Mouse (Mus musculus) ovary, postnatal 10 days (tissue): ENCODE data around the gene Trpv2.

Source experiments
- DNase-seq: peaks from one replicate; pipeline ENCODE4 v3.0.0; 2022; ENCODE audit warnings: low spot score

Gene Trpv2

DNA sequence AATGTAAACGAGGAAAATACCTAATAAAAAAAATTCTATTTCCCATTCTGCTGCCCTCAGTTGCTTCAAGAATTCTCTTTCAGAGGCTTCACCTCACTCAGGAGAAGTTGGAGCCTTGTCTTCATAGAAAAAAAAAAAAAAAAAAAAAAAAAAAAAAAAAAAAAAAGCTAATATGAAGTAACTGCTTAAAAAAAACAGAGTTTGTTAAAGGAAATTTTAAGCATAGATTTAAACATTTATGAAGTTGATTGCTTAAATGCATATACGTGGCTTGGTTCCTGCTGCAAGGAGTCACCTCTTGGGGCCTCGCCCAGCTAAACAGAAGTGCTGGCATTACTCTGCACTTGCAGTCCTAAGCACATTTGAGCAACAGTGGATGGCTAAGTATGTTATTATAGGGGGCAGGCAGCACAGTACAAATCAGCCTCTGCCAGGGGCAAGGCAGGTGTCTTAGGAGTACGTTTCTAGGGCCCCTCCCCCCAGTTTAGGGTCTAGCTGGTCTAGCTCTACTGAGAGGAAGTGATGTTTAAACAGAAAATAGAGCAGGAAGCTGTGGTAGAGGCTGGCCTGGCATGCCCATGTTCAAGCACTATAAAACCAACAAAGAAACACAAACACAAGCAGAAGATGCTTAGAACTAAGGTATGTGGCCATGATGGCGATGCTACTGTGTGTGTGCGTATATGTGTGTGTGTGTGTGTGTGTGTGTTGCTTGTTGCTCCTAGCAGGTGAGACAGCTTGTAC is at the start of gene Trpv2:
Trpv2 (plus strand) TSS at position 528 of the 744 bp plus-strand sequence.
- no peak for DNase-seq

DNA sequence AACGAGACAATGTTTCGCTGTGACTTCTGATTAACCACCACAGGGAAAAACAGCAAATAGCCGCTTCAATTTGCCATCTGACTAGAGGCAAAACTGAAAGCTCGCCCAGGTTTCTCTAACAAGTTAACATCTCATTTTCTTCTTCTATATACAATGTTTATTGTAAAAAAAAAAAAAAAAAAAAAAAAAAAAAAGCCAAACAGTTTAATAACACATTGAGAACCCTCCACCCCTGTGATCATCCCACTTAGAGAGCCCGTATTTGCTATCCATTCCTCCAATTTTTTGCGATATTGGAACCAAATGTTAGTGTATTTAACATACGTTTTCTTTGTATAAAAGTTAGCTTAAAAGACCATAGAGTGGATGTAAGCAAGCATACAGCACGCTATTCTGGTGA is 37.2 kb upstream of the Trpv2 start:
- no peak for DNase-seq

DNA sequence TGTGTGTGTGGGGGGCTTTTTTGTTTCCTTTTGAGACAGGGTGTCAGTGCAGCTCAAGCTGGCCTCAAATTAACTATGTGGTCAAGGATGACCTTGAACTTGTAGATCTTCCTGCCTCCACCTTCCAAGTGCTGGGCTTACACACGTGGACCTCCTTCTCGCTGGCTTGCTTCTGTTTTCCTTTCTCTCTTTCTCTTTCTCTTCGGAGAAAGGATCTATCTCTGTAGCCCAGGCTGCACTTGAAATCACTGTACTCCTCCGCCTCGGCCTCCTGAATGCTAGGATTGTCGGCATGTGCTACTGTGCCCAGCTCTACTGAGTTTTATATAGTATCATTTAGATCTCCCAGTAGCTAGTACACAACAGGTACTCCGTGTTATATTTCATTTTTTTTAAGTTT is 36.7 kb upstream of the Trpv2 start:
- DNase-seq = no peak

DNA sequence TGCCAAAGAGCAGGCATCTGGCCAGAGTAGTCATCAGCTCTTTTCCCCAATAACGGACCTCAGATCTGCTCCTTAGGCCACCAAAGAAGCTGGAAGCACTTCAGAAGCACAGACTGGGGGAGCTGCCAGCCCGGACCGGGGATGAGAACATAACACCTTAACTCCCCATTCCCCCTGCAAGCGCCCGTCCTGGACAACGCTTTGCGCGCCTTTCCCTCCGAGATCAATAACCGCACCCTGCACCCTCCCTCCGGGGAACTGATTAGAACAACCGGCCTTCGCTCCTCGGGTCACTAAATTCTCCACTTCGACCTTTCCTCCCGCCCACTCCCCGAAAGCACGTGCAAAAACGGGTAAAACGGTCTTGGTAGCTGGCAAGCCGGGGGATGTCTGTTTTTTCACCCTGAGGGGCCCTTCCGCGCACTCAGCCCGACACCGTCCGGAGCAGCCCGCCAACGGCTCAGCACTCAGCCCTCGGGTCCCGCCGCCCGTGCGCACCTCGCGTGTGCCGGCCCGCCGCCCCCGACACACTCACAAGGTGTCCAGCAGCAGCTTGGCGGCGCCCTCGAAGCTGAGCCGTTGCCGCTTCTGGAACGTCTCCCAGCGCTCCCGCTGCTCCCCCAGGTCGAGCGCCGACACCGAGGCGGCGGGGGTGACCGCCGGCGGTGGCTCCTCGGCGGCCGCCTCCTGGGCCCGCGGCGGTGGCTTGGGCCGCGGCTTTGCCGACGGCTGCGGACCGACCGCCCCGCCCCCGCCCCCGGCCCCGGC is 35.8 kb upstream of the Trpv2 start:
- peak; percentile 52 for DNase-seq

DNA sequence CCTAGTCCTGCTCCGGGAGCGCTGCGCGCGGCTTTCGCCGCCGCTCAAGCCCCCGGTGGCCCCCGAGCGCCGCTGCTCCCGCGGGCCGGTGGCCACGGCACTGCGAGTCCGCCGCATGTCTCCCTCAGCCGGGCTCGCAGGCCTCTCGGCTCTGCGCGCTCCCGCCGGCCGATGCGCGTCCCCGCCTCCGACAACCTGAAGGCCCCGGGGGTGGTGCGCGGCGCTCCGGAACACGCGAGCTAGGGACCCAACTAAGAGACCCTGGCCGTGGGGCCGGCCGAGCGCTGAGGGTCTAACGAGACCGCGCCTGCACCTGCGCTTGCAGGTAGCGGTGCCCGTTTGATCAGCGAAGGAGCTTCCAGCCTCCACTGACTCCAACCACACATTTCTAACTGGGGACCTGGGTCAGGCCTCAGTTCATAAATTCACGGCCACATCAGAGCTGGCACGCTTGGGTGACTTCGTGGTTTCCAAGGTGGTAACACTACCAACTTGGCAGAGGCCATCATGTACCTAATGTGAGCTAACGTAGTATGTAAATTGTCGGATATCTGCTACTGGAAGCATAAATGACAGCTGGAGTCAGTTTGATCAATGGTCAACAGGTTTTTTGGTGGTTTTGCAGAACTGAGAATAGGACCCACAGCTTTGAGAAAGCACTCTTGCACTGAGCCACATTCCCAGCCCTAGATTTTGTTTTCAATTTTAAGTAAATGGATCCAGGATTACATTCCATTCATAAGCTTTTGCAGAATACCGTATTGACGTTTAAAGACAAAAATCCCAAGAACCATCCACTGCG is 35.0 kb upstream of the Trpv2 start, which contains the start of gene Cenpv:
Cenpv (minus strand) TSS at position 173 of the 802 bp plus-strand sequence.
- peak; percentile 49 for DNase-seq

DNA sequence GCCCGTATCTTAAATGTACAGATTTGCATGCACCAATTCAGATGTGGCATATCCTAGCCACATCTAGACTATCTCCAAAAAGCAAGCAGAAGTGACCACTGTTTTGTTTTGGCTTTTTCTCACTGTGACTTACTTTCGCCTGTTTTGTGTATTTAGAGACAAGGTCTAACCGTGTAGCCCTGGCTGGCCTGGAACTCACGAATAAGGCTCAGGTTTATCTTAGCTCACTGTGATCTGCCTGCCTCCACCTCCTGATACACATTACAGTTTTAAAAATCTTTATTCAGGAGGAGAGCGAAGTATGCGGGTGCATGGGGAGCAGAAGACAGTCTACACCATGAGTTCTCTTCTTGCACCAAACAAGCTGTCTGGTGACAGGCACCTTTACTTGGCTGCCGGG is 34.1 kb upstream of the Trpv2 start:
- DNase-seq = no peak

DNA sequence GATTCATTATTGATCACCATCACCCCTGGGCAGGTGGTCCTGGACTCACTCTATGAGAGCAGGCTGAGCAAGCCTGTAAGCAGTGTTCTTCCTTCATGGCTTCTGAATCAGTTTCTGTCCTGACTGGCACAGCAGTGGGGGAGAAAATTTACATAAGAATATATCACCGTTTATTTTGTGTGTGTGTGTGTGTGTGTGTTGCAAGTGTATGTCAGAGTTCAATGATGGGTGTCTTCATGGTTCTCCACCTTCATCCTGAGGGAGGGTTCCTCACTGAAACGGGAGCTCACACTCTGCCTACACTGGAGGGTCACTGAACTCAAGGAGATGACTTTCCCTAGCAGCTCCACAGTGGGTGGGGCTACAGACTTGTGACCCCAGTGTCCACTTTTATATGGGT is 33.3 kb upstream of the Trpv2 start:
- no peak for DNase-seq

DNA sequence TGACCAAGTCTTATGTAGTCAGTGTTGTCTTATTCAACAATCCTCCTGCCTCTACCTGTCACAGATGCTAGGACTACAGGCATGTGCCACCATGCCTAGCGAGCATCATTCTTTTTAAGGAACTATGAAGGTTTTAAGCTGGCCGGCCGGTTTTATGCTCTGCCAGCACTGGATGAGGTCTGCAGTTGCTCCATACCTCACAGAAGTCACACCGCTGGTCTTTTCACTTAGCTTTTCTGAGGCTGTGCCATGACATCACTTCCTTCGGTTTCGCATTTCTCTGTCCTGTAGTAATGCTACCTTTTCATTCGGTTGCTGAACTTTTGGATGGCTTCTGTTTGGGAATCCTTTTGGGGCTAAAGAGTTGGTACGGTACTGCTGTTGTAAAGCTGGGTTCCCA is 32.7 kb upstream of the Trpv2 start:
- DNase-seq = no peak

DNA sequence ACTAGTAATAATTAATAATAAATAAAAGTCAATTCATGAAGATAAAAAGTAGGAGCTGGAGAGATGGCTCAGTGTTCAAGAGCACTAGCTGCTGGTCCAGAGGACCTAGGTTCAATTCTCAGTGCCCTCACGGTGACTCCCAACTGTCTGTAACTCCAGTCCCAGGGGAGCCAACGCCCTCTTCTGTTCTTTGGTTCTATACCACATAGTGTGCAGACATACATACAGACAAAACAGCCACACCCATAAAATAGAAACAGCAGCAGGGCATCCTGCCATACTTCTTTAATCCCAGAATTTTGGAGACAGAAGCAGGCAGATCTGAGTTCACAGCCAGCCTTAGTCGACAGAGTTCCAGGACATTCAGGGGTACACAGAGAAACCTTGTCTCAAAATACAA is 30.3 kb upstream of the Trpv2 start:
- no peak for DNase-seq

DNA sequence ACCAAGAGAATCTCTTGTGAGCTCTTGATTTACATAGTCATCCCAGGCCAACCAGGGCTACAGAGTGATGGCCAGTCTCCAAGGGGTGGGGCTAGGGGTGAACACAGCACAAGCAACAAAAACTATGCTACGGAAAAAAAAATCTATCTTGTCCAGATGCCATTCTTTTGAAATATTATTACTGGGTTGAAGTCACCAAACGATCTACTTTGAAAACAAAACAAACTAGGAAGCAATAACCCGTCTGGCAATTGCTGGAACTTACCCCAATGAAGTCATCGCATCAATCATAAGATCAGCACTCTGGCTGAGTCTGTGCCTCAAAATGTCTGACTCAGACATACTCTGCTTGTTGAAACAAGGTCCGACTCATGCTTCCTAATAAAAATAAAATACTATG is 24.5 kb upstream of the Trpv2 start:
- peak; percentile 26 for DNase-seq

DNA sequence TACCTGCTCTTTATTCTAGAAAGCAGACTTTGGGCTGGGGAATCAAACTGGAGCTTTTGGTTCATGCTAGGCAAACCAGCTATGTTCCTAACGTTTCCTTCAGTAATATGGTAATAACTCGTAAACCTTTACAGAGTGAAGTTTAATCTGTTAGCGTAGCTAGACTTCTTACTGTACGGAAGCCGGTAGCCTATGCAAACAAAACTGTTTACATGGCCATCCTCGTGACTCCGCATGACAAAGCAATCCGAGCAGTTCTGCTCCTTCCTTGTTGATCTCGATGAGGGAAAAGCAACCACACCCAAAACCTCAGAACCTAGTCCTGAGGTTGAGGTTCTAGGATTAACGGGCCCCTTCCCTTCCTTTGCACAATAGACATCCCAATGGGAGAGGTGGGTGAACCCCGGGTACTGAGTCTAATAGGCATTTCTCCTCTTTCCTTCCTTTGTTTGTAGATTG is 24.0 kb upstream of the Trpv2 start:
- peak; percentile 29 for DNase-seq

DNA sequence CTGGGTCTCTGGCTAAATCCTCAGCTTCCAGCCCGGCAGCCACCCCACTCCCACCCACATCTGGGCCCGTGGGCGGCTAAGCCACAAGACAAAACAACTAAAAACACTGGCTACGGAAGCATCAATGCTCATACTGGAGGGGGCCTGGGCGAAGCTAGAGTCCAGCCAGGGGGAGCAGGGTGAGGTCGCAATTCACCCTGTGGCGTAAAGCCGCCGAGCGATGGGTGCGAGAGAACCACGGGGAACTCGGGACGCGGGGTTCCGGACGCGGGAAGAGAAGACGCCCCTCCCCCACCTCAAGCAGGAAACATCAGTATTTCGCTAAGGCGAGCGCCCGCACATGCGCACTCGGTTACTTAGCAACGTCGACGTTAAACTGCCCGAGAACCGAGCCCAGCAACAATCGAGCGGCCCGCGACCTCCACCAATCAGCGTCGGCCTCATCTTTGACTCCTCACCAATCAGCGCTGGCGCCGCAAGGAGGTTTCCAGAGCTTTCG is 23.5 kb upstream of the Trpv2 start, which contains the start of gene Ubb:
Ubb (plus strand) TSS at position 445 of the 499 bp plus-strand sequence.
- peak; percentile 99 for DNase-seq

DNA sequence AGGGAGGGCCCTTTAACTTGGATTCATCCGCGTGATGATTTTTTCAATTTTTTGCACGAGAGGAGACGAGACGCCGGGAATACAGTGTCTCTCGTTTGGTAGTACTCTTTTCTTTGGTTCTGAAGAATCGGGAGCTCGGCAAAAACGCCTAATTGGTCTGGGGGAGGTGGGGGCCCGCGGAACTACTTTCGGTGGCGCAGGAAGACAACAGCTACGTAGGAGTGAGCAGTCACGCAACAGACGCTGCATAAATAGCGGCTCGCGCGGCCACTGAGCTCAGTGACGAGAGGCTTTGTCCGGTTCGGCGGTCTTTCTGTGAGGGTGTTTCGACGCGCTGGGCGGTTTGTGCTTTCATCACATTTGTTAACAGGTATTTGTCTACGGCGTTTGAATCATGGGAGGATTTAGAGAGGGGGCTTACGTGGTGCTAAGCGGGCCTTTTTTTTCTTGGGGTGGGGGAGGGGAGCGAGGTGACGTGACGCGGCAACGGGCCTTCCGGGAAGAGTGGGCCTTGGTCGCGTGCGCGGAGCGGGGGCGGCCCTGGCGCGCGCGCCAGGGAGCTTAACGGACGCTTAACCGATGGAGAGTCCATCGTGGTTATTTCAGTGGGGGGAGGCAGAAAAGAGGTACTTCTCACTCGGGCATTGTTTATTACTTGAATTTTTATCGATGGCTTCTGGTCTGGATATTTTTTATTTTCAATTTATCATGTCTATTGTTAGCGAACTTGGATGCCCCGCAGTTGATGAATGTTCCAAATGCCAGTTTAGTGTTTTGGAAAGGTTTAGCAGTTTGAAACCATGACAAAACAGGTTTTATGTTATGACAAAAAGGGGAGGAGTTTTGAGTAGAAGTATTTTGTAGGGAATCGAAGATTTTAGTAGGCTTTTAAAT is 22.8 kb upstream of the Trpv2 start:
- DNase-seq = peak; percentile 90

DNA sequence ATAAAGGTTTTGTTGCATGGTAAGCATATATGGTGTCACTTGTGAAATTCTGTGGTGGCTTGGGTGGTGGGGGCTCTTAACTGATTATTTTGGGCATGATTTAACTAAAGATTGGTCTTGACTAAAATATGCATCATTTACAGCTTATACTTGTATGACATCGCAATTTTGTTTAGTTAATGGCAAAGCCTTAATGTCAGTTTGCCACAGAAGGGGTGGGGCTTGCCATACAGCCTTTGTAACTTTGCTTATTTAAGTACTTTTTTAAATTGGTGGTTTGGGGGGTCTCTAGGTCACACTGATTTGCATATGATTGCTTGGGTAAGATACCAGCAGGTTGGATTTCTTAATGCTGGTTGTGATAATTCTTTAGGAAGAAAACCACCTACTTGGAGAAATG is 21.1 kb upstream of the Trpv2 start:
- no peak for DNase-seq

DNA sequence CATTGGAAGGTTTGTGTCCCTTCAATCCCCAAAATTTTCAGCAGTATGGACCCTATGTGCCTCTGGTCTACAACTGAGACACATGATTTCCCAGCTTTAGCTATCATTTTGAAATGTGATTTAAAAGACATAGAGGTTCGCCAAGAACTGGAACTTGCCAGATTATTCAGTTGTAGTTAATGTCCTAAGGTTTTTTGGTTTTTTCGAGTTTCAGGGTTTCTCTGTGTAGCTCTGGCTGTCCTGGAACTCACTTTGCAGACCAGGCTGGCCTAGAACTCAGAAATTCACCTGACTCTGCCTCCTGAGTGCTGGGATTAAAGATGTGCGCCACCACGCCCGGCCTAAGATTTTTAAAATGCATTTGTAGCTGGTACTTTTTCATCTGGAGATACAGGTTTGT is 20.7 kb upstream of the Trpv2 start:
- no peak for DNase-seq

DNA sequence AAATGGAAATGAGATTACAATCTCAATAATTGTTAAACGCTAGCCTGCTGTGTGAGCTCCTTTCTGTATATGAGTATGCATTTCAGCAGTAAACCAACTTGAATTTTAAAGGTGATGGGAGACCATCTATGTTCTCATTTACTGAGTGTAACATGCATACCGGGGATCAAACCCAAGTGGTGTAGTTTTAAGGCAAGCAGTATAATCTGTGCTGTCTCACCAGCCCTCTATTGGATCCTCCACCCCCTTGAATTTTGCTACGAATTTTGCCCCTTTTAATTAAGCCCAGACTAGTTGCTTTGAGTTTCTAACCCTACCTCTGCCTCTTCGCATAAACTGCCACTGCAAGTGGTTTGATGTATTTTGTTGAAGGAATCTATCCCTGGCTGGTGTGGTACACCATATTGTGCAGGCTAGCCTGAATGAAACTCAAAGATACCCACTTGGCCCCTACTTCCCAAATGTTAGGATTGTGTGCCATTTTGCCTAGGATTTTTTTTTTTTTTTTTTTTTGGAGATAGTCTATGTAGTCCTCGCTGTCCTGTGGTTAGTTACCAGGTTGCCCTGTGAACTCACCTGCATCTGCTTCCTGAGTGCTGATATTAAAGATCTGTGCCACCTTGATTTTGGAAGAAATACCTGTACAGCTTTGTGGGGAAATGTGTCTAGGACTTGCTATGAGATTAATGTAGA is 20.0 kb upstream of the Trpv2 start:
- DNase-seq = no peak

DNA sequence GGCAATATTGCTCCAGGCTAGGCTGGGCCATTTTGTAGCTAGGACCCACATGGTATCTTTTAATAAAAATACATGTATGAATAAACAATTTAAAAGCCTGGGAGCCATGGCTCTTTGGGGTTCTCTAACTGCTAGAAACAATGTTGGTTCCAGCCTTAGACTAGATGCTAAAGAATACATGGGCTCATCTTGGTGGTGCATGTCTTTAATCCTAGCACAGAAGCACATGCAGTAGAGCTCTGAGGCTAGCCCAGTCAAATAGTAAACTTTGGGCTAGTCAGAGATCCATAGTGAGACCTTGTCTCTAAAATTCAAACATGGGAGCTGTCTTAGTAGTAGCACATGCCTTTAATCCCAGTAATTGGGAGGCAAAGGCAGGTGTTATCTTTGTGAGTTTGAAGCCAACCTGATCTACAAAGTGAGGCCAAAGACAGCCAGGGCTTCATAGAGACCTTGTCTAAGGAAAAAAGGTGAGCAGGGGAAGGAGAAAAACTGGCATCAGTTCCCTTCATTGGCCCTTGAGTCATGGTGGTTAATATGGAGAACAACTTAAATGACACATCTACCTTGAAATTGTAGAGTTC is 19.3 kb upstream of the Trpv2 start:
- no peak for DNase-seq

DNA sequence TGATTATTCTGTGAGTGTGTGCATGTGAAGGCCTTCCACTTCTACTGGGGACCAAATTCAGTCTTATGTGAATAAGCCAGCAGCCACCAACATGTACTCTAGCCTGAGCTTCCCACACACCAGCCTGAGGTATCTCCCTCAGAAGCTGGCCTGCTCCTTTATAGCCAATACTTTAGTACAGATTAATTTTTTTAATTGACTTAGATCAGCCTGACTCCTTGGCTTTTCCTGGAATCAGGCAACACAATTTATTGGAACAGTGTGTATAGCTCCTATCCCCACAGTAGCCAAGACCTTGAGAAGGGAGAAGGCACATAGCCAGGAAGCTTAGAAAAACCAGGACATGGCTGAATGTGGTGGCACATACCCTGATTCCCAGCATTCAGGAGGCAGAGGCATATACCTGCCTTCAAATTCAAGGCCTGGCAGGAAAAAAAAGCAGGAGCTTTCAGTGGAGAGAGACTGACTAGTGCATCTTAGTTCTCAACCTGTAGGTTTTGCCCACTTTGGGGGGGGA is 18.3 kb upstream of the Trpv2 start:
- DNase-seq = no peak

DNA sequence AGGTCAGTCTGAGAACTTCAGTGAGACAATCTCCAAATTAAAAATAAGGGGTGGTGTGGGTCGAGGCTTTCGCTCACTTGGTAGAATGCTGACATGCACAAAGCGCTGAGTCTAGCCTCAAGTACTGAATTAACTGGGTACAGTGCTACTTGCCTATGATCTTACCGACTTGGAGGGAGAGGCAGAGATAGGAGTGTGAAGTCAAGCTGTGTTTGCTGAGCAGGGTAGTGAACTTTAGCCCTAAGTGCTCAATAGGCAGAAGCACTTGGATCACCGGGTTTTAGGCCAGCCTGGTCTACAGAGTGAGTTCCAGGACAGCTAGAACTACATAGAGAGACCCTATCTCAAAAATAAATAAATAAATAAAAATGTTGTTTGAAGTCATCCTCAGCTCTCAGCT is 17.1 kb upstream of the Trpv2 start:
- no peak for DNase-seq

DNA sequence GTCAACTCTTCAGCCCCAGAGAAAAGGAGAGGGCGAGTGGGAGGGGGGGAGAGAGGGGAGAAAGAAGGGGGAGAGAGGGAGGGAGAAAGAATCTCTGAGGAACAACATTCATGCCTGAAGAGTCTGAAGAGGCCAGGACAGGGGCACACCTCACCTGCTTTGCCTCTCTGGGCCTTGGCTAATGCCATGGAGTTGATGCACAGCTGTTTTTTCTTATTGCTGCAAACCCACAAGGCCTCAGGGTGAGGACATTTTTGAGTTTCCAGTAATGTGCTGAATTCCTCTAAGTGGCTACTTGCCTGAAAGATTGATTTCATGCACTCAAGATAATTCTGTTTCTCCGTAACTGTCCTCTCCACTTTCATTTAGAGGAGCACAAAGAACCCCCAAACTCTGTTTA is 16.1 kb upstream of the Trpv2 start:
- no peak for DNase-seq
